Mouse (Mus musculus) lung, adult 18-20 months (tissue): ENCODE measurements around the gene Cdipt.

Experiments used
- DNase-seq, 2 experiments: peaks; one replicate each; pipeline ENCODE4 v3.0.0; 2022; ENCODE audit warnings: mixed read lengths in 2 of 2

Cdipt gene

GRCm38 (mm10) chr7:126975893-126975949 lies at the start of gene Cdipt:
Cdipt (plus strand) TSS chr7:126975914.
- DNase-seq, result no peak

- no peak for DNase-seq
These were observed 49.4 kb upstream of the Cdipt start for GRCm38 (mm10) chr7:126926299-126926698.

DNA sequence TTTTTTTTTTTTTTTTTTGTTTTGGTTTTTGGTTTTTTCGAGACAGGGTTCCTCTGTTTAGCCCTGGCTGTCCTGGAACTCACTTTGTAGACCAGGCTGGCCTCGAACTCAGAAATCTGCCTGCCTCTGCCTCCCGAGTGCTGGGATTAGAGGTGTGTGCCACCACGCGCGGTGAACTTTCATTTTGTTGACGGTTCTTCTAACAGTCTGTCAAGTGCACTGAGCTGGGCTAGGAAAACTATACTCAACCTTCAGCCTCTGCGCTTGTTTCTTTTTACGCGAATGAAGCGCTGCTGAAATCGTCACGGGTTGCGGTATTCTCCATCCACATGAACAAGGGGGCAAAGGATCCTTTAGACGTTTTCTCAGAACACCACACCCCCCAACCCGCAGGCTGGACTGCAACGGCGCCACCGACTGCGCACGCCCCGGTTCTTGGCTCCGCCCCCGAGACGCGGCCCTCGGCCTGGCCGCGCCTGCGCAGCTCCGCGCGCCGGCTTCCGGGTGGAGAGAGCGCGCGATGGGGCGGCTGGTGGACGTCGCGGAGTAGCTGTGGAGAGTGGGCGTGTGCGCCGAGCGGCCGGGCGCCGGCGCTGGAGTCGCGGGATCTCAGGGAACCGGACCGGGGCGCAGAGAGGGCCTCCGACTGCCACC lies 47.2 kb upstream of the Cdipt start, which contains the start of gene Kctd13:
Gene Kctd13 (plus strand): TSS at position 496 of the 654 bp plus-strand sequence.
- peak; percentile 93 to 95 for DNase-seq

- DNase-seq, result peak in 1 of 2 experiments; percentile 29
These were observed 46.7 kb upstream of the Cdipt start for GRCm38 (mm10) chr7:126929046-126929445.

DNA sequence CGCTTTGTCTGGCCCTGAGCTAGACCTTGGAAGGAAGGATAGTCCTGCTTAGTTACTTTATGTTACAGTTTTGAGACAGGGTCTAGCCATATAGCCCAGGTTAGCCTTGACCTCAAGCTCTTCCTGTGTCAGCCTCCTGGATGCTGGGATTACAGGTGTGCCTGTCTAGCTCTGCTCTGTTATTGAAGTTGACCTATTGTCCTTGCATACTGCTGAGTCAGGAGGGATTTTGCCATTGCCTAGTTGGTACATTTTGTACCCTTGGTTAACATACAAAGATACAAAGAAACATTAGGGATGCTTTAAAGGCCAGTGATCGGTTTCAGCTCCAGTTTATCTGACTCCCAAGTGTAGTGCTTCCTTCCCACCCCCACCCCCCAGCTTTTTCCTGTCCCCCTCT lies 43.1 kb upstream of the Cdipt start:
- DNase-seq, result no peak

DNA sequence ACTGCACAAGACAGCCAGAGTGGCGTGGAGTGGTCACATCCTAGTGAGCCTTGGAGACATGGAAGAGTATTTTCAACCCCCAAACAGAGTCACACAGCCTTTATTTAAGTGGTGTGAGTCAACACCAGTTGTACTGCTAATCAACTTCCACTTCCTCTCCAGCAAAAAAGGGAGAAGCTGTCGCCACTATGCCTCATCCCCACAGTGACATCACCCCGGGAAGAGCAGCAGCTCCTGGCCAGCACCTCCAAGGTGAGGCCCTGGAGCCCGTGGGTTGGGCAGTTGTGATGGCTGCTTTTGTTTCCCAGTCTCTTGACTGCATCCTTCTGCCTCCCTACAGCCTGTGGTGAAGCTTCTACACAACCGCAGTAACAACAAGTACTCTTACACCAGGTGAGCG lies 34.5 kb upstream of the Cdipt start:
- no peak for DNase-seq

GRCm38 (mm10) chr7:126941801-126942200 lies 33.9 kb upstream of the Cdipt start:
- DNase-seq, result no peak

GRCm38 (mm10) chr7:126946530-126946929 lies 29.2 kb upstream of the Cdipt start:
- DNase-seq, result no peak

DNA sequence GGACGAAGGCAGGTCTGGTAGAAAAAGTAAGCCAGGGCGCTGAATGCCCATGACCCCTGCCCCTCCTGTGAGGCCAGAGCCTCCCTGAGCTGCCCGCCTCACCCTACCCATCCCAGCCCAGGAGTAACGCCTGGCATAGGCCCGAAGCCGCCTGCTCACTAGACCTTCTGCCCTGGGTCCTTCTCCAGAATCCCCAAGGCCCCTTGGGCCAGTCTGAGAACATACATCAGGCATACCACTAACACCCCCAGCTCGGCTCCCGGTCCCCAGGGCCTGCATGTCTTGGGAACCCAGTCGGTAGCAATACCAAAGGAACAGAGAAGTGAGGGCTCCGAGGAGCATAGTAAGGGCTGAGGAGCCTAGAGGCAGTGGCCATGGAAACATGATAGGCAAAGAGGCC lies 27.1 kb upstream of the Cdipt start:
- no peak for DNase-seq

DNA sequence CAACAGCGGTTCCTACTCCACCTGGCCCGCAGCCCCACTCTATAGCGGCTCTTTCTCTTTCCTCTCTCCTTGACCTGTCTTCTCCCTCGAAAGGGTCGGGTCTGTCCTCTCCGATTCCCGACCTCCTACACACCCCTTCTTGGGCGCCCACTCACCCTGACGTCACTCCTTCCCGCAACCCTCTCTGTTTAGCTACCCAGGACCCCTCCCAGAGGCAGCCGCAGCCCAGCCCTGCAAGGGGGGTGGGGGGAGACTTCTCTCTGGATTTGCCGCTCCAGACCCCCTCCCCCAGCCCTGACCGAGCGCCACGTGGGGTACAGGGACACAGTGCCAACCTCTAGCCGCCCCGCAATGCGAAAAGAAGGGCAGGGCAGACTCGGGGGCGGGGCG lies 26.3 kb upstream of the Cdipt start, which contains the start of gene Asphd1:
Gene Asphd1 (minus strand): TSS at position 180 of the 390 bp plus-strand sequence.
- no peak for DNase-seq

DNA sequence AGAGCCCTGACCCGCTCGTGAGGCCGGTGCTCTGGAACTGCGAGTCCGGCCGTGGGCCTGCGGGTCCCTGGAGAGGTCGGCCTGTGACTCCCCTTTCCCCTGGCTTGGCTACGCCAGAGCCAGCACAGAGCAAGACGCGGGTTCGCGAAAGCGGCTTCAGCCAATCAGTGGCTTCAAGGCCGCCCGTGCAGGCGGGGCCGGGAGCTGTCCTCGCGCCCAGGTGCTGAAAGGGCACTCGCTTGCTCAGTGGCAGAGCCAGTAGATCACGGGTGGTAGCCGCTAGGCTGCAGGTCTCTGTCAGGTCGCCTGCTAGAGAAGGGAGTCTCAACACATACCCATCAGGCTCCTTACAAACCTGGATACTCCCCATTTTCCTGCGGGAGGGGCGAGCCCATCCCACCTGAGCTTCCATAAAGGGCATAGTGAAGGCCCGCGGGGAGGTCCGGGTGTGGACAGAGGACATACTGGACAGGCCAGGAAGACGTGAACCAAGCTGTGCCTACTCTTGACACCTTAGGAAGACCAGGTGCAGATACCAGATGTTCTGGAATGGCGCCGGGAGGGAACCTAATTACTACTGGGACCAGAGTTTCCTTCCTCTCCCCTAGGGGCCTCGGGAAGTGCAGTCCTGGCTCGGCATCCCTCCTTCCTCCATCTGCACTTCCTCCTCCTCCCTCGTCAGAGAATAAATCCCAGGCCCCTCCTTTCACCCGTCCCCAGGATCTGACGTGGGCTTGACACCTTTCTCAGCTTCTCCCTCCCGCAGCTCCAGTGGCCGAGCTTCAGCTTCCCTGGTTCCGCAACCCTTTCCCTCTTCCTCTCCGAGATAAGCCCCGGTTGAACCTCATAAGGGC lies 25.7 kb upstream of the Cdipt start, which contains the start of gene Sez6l2:
Gene Sez6l2 (plus strand): TSS at position 771 of the 854 bp plus-strand sequence.
- DNase-seq, result peak; percentile 76 to 85

- DNase-seq, result no peak
These were observed 24.8 kb upstream of the Cdipt start for GRCm38 (mm10) chr7:126950647-126951615.

DNA sequence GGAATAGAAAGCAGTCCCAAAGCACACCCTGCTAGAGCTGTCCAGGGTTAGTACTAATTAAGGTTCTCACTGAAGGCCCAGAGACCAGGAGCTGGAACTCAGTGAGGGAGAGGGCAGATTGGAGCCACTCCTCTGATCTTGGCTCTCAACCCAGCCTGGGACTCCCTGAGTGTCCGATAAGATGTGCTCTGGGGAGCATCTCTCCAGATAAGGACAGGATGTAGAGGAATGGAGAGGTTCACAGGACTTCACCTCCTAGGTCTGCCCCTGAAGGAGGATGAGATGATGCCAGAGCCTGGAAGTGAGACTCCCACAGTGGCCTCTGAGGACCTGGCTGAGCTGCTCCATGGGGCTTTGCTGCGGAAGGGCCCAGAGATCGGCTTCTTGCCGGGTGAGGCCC lies 24.0 kb upstream of the Cdipt start:
- no peak for DNase-seq

- no peak for DNase-seq
These were observed 23.1 kb upstream of the Cdipt start for GRCm38 (mm10) chr7:126952646-126953045.

DNA sequence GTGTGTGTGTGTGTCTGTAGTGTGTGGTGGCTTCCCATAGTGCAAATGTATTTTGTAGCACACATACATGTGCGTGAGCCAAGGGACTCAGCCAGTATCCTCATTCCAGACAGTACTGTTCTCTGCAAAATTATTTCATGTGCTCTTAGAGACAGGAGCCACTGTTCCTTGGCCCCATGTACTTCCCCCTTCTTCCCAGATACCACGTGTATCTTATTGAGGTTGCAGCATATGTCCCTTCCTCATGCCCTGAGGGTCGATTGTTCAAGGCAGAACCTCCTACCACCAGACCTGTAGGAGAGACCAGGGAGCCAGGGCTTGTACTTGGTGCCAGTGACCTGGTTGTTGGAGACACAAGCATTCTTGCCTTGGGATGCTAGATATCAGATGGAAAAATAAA lies 20.6 kb upstream of the Cdipt start:
- no peak for DNase-seq

- DNase-seq, result no peak
These were observed 15.9 kb upstream of the Cdipt start for GRCm38 (mm10) chr7:126959780-126960179.

DNA sequence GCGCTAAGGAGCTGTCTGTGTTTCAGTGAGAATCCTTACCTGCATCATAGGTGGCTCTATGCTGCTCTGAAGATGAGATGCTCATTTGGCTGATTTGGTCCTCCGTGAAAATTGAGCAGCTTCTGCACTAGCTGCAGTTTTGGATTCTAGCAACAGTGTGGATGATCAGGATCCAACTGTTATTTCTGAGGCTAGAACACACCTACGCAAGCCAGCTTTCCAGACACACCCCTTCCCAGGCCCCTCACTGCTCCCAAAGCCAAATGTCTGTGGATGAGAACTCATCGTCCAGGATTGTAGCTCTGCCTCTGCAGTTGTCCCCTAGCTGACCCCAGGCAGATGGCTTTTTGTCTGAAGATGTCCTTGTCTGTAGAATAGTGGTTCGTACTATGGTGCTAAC lies 14.6 kb upstream of the Cdipt start:
- no peak for DNase-seq

GRCm38 (mm10) chr7:126961965-126962364 lies 13.7 kb upstream of the Cdipt start:
- no peak for DNase-seq

GRCm38 (mm10) chr7:126963548-126964286 lies 12.0 kb upstream of the Cdipt start:
- DNase-seq, result peak; percentile 43 to 48

DNA sequence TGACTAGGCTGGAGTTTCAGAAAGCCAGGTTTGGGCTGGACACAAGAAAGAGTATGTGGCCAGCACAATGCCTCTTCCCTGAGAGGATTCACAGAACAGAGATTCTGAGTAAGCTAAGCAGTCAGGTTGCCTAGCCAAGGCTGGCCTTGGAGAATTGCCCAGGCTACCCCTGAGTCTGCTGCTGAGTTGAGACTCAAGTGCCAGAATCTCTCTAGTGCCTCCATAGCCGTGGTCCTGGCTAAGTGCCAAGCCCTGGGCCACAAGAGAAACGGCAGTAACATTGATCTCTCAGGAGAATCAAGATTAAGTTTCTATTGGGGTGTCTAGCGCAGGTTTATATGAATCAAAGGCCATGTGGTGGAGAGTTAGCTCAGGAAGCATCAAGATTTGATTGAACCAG lies 10.1 kb upstream of the Cdipt start:
- no peak for DNase-seq

DNA sequence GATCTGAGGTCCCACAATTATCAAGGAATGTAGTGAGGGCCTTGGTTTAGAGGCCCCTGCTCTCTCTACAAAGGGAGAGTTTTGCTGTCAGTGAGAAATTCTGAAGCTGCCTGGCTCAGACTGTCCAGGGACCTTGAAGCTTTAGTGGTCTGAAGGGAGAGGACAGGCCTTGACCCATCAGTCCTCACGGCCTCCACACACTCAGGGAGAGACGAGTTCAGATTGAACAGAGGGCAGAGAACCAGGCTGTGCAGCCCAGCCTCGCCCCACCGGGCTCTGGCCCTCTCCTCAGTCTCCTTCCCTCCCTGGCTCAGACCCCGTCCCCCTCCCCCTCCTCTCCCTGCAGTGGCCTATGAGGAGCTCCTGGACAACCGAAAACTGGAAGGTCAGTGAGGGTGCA lies 8.4 kb upstream of the Cdipt start:
- DNase-seq, result no peak

- peak in 1 of 2 experiments; percentile 21 for DNase-seq
These were observed 221 bp upstream of the Cdipt start for GRCm38 (mm10) chr7:126975493-126975892.
